Mouse (Mus musculus) small intestine, adult 2 months (tissue): ENCODE data around the gene Slc12a5. TPM values are rescaled to one million over a fixed set of nuclear protein-coding genes. Genes with fewer than 3 reads are reported as not detected.

Experiments
- H3K27ac ChIP-seq: fragments of 200-500 bp; 2 replicates; pipeline ENCODE4 v1.5.1; 2012; ENCODE audit warnings: low read depth, low read length, control low read depth, inconsistent platforms; ENCODE audit not compliant: insufficient read depth
- H3K27me3 ChIP-seq: fragments of 200-500 bp; 2 replicates; pipeline ENCODE4 v1.6.1; 2012; ENCODE audit warnings: mild to moderate bottlenecking, moderate library complexity, low read length, inconsistent platforms; ENCODE audit not compliant: control insufficient read depth, insufficient read depth
- H3K36me3 ChIP-seq: fragments of 200-500 bp; 2 replicates; pipeline ENCODE4 v1.6.1; 2012; ENCODE audit warnings: mild to moderate bottlenecking, low read length, control low read depth, inconsistent platforms; ENCODE audit not compliant: control insufficient read depth, insufficient read depth
- H3K4me1 ChIP-seq: fragments of 200-500 bp; 2 replicates; pipeline ENCODE4 v1.6.1; 2012; ENCODE audit warnings: low read length, inconsistent platforms, mixed read lengths; ENCODE audit not compliant: control insufficient read depth, insufficient read depth, insufficient read length
- H3K4me3 ChIP-seq: fragments of 200-500 bp; 2 replicates; pipeline ENCODE4 v1.5.1; 2012; ENCODE audit warnings: low read depth, mild to moderate bottlenecking, control low read depth, inconsistent platforms, low read length, moderate library complexity
- CTCF ChIP-seq: fragments of 200-500 bp; IDR thresholded peaks from 2 replicates; pipeline ENCODE4 v1.5.1; 2012; ENCODE audit warnings: low read depth, mild to moderate bottlenecking, control low read depth, inconsistent platforms, low read length, moderate library complexity, mixed read lengths; ENCODE audit not compliant: insufficient replicate concordance, insufficient read length; ENCODE audit errors: extremely low read depth
- POLR2A ChIP-seq: fragments of 200-500 bp; IDR thresholded peaks from 2 replicates; pipeline ENCODE4 v1.6.1; 2012; ENCODE audit warnings: low read depth, mild to moderate bottlenecking, control low read depth, inconsistent platforms, low read length, moderate library complexity
- WGBS: fragments of 180-500 bp; shearing (Covaris S2); methylation state at CpG from one replicate; pipeline ENCODE4 v1.1.7; 2018; 5-methylcytosine and 5-hydroxymethylcytosine counted together
- polyA plus RNA-seq: library from polyadenylated mRNA; depleted of rRNA; stranded (reverse); fragments of >200 nt; gene quantifications from 2 replicates; pipeline ENCODE4 v1.2.3, GENCODE M21; 2012

The Slc12a5 gene
- polyA plus RNA-seq, 1 experiment = 0.60 TPM

- Histone ChIP-seq H3K4me1 (no peaks in the 10 kb centered on the region), H3K27ac (no peak overlapping the region), H3K27me3 (no peaks in the 10 kb centered on the region), H3K4me3 (no peak overlapping the region), H3K36me3 (peaks cover 4% of the 10 kb centered on the region)
- TF ChIP-seq POLR2A = no peak
- TF ChIP-seq CTCF = no peak
- WGBS = 3% methylated on average over 1 of the region's 1 CpGs
Measured at GRCm38 (mm10) chr2:165027163-165027562, 66.6 kb downstream of the Slc12a5 start.

GRCm38 (mm10) chr2:165032533-165032932, 71.9 kb downstream of the Slc12a5 start:
- 39% methylated on average over 3 of the region's 3 CpGs for whole genome bisulfite sequencing
- H3K4me3 ChIP-seq = no peak overlapping the region
- no peaks in the 10 kb centered on the region for H3K4me1 ChIP-seq
- TF ChIP-seq POLR2A (no peak), CTCF (no peak)
- H3K27me3 ChIP-seq = no peaks in the 10 kb centered on the region
- H3K27ac ChIP-seq = no peak overlapping the region
- no peaks in the 10 kb centered on the region for H3K36me3 ChIP-seq

- H3K27ac ChIP-seq = no peak overlapping the region
- no peak for TF ChIP-seq CTCF
- TF ChIP-seq POLR2A = no peak
- H3K4me1 ChIP-seq = no peaks in the 10 kb centered on the region
- no peaks in the 10 kb centered on the region for H3K36me3 ChIP-seq
- no peaks in the 10 kb centered on the region for H3K27me3 ChIP-seq
- H3K4me3 ChIP-seq = peak overlapping the region; percentile 14; the same call in 1 of the 2 replicates
- 34% methylated on average over 6 of the region's 6 CpGs for WGBS
Measured at GRCm38 (mm10) chr2:165033306-165033705, 72.7 kb downstream of the Slc12a5 start.

GRCm38 (mm10) chr2:165034131-165035057, 73.8 kb downstream of the Slc12a5 start, which contains the start of gene Ncoa5:
TSS of gene Ncoa5 (minus strand) at chr2:165034867.
- under 1% methylated on average over 103 of the region's 111 CpGs for WGBS
- Histone ChIP-seq H3K27ac (peak within 1 kb of the TSS; percentile 62), H3K4me3 (peak within 1 kb of the TSS; percentile 95), H3K4me1 (no peaks in the 10 kb centered on the region), H3K36me3 (no peaks in the 10 kb centered on the region), H3K27me3 (no peaks in the 10 kb centered on the region)
- TF ChIP-seq CTCF (0 out of 2 replicates have a peak, but pooled peaks have one; percentile 9), POLR2A (peak; percentile 67; the same call in 1 of the 2 replicates)

- WGBS = 48% methylated on average over 5 of the region's 5 CpGs
- Histone ChIP-seq H3K4me1 (no peaks in the 10 kb centered on the region), H3K27me3 (no peaks in the 10 kb centered on the region), H3K36me3 (no peaks in the 10 kb centered on the region), H3K27ac (no peak overlapping the region), H3K4me3 (peak overlapping the region; percentile 95)
- TF ChIP-seq POLR2A = no peak
- no peak for TF ChIP-seq CTCF
Measured at GRCm38 (mm10) chr2:165035058-165035431, 74.4 kb downstream of the Slc12a5 start.

- H3K27me3 ChIP-seq = no peaks in the 10 kb centered on the region
- no peak overlapping the region for H3K27ac ChIP-seq
- WGBS = 54% methylated on average over 4 of the region's 4 CpGs
- H3K4me3 ChIP-seq = no peak overlapping the region
- H3K4me1 ChIP-seq = no peaks in the 10 kb centered on the region
- no peak for TF ChIP-seq POLR2A
- TF ChIP-seq CTCF = no peak
- no peaks in the 10 kb centered on the region for H3K36me3 ChIP-seq
Measured at GRCm38 (mm10) chr2:165037415-165037814, 76.8 kb downstream of the Slc12a5 start.

- no peak overlapping the region for H3K27ac ChIP-seq
- TF ChIP-seq CTCF (no peak), POLR2A (no peak)
- H3K4me3 ChIP-seq = no peak overlapping the region
- 86% methylated on average over 5 of the region's 5 CpGs for WGBS
- no peaks in the 10 kb centered on the region for H3K27me3 ChIP-seq
- peaks cover 3% of the 10 kb centered on the region; the same call in 1 of the 2 replicates for H3K4me1 ChIP-seq
- no peaks in the 10 kb centered on the region for H3K36me3 ChIP-seq
Measured at GRCm38 (mm10) chr2:165042126-165042525, 81.5 kb downstream of the Slc12a5 start.
